Mouse (Mus musculus): Measurements from ENCODE around the gene Limch1.

- TF ChIP-seq GATA1 (IDR thresholded peaks at IDR 0.05; ENCODE audit: borderline replicate concordance, low read length) (no peak), FLI1 (IDR thresholded peaks at IDR 0.05; ENCODE audit: low read length) (no peak)
Measured at GRCm38 (mm10) chr5:66800977-66801376, 55.4 kb downstream of the Limch1 start.
